Mouse (Mus musculus) thymus, postnatal 14 days (tissue): ENCODE data around the gene Gm6882.
"Not testable (repeated sequence)": the region's sequence is repeated elsewhere in the genome, so short reads cannot be mapped to it uniquely, and the experiment has no call there.

Experiments used
- DNase-seq: peaks from one replicate; pipeline ENCODE4 v3.0.0; 2021

Gm6882 gene

GRCm38 (mm10) chr7:21432645-21433044, at the start of gene Gm6882:
Gene Gm6882 (minus strand): TSS chr7:21432745.
- DNase-seq = not testable (repeated sequence)
